Comparison of ENCODE assay signal across 18 mouse cellular contexts in genomic region chr13:51074081-51074680, GRCm38 (mm10). TPM values are rescaled to one million over a fixed set of nuclear protein-coding genes. Genes with fewer than 3 reads are reported as not detected.
DNase-seq lines count a peak whose midpoint lies in the region; ATAC-seq lines count a peak whose summit lies in the region.
"Had no signal": no experiment of that assay in that cellular context is flagged by ENCODE, and none has a peak within 500 bp of the region (broad histone marks: within the 10 kb centered on the region; RNA-seq: fewer than 3 reads in every experiment).

No protein-coding gene starts in this region.

- no peak overlapping the region for H3K4me3 ChIP-seq in heart, embryonic 11.5 days (ENCODE audit: low read depth, low read length)
- H3K4me3 ChIP-seq: heart, embryonic 10.5 days; layer of hippocampus, adult 2 months had no signal

- no peaks in the 10 kb centered on the region for H3K4me1 ChIP-seq in heart, embryonic 11.5 days (ENCODE audit: control insufficient read depth, insufficient read depth, low read length)
- H3K4me1 ChIP-seq: heart, embryonic 10.5 days had no signal

- no peaks in the 10 kb centered on the region for H3K27me3 ChIP-seq in heart, embryonic 11.5 days (ENCODE audit: control insufficient read depth, insufficient read depth, low read length)
- H3K27me3 ChIP-seq: CH12.LX had no signal

- DNase-seq in heart, adult 11 months: peak; percentile 91
- peak; percentile 22 for DNase-seq in ovary, adult 18-20 months (ENCODE audit: low spot score)
- no peak for DNase-seq in ovary, postnatal 10 days (ENCODE audit: low spot score)
- peak; percentile 50 for DNase-seq in adrenal gland, postnatal 14 days
- DNase-seq in testis, postnatal 14 days (ENCODE audit: low spot score): peak; percentile 30
- no peak for DNase-seq in thymus, postnatal 10 days (ENCODE audit: low spot score in 2 of 2)
- no peak for DNase-seq in lung, postnatal 14 days
- DNase-seq: cerebellum, adult 8-10 months; forebrain, postnatal 0 days; heart, postnatal 36 days; kidney, adult 8-10 months; left cerebral cortex, postnatal 4 days; lung, postnatal 36 days; thymus, postnatal 25 days had no signal

- no peak overlapping the region for H3K4me2 ChIP-seq in heart, embryonic 11.5 days

- WGBS in heart, embryonic 11.5 days (ENCODE audit: insufficient replicate concordance): 69% methylated on average over 6 of the region's 6 CpGs

- no peak overlapping the region for H3K27ac ChIP-seq in heart, embryonic 11.5 days (ENCODE audit: low read depth, low read length)
- H3K27ac ChIP-seq: heart, embryonic 10.5 days; layer of hippocampus, adult 2 months had no signal

- H3K36me3 ChIP-seq in heart, embryonic 11.5 days (ENCODE audit: control insufficient read depth, insufficient read depth, low read length): no peaks in the 10 kb centered on the region
- H3K36me3 ChIP-seq: heart, embryonic 10.5 days had no signal

- no peak overlapping the region for H3K9ac ChIP-seq in heart, embryonic 11.5 days (ENCODE audit: low read depth, low read length)
- H3K9ac ChIP-seq: forebrain, postnatal 0 days had no signal

- no peak for ATAC-seq in heart, embryonic 11.5 days (replicated peaks; ENCODE audit: insufficient number of reproducible peaks, low FRiP score, low TSS enrichment)
- ATAC-seq: forebrain, postnatal 0 days had no signal

- H3K9me3 ChIP-seq in heart, embryonic 11.5 days (replicated peaks; ENCODE audit: control insufficient read depth, low read length): no peaks in the 10 kb centered on the region
- H3K9me3 ChIP-seq: heart, embryonic 10.5 days had no signal

RNA-seq across cellular contexts. Expression of gene Spin1, which starts 26.5 kb away (rescaled TPM):
- 56.7 and 64.9 TPM in 2 replicates for polyA plus RNA-seq in heart, embryonic 11.5 days (2014; fragmentation: Nextera tagmentation; extraction: Ambion mirVana)
- total RNA-seq in adrenal gland, postnatal 14 days (2021): 64.3 and 66.8 TPM in 2 replicates

Comparison
In these comparisons a context has a peak if more than half of its experiments do, and no peak if none do; other contexts are left out.
1. DNase-seq: peak in heart, adult 11 months (single experiment), ovary, adult 18-20 months (single experiment), adrenal gland, postnatal 14 days (single experiment) and testis, postnatal 14 days (single experiment); none in ovary, postnatal 10 days (single experiment), thymus, postnatal 10 days (0 of 2) and lung, postnatal 14 days (single experiment).